Mouse (Mus musculus): ENCODE data around the gene Stat3.
A peak's percentile ranks its signal among the peaks of the same experiment; 100 is the strongest.

Gene Stat3

DNA sequence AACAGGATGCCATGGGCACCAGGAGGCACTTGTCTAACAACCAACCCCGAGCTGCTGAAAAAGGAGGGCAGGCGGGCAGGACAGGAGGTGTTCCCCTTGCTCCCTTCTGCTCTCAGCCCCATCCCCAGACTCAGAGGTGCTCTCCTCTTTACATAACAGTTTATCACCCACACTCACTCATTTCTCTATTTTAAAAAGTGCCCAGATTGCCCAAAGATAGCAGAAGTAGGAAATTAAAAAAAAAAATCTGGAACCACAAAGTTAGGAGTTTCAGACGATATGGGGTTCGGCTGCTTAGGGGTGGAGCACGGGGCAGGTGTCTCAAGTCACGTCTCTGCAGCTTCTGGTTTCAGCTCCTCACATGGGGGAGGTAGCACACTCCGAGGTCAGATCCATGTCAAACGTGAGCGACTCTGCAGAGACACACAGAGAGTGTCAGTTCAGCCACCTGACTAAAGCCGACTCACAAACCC lies 51.0 kb downstream of the Stat3 start:
- DNase-seq = no peak

GRCm38 (mm10) chr11:100887764-100888163 lies 51.6 kb downstream of the Stat3 start:
- DNase-seq = no peak

- no peak for DNase-seq
These were observed 52.1 kb downstream of the Stat3 start for GRCm38 (mm10) chr11:100887236-100887635.

- no peak for DNase-seq
These were observed 53.1 kb downstream of the Stat3 start for GRCm38 (mm10) chr11:100886188-100886740.

DNA sequence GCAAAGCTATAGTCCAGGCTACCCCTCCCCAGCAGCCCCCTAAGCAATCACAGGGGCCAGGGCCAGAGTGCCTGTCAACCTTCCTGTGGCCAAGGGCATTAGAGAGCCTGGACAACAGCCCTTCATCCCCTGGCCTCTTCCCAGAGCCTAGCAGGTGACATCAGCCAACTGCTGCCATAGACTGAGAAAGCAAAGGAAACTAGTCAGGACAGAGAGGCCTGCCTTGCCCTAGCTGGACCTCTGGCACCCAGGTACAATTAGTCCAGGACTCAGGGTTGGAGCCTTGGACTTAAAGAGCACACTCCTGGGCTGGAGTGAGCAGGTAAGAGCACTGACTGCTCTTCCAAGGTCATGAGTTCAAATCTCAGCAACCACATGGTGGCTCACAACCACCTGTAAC lies 53.9 kb downstream of the Stat3 start:
- DNase-seq = no peak

DNA sequence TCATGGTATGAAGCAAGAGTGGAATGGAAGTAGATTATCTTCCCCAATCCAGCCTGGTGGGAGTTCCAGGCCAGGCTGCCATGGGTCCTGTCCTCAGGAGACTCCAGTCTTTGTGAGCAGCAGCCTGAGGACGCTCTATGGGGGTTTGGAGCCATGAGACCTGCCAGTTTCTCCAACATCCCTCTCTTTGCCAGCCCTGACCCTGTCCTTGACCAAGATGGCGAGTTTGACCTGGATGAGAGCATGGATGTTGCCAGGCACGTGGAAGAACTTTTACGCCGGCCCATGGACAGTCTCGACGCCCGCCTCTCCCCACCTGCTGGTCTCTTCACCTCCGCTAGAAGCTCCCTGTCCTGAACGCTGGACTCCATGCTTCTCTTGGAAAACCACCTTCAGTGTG lies 55.7 kb downstream of the Stat3 start:
- DNase-seq = no peak

DNA sequence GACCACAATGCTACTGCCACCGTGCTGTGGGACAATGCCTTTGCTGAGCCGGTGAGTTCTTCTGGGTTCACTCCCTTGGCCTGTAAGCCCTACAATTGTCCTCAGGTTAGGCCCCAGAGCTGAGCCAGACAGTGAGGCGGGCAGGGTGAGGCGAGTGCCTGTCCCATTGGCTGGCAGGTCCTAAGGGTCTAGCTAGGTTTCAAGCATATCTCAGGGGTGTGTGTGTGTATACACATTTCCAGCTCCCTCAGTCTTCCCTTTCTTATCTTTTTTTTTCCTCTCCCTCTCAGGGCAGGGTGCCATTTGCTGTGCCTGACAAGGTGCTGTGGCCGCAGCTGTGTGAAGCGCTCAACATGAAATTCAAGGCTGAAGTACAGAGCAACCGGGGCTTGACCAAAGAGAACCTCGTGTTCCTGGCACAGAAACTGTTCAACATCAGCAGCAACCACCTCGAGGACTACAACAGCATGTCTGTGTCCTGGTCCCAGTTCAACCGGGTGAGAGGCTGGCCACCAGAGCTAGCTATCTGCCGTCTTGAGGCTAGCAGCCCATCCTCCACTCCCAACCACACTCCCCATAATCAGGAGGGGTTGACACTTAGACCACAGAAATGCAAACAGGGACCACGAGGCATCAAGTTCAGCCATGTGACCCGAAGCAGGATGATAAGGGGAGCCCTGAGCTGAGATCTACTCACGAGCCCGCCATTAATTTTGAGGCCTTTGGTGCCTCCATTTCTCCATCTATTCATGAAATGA lies 59.8 kb downstream of the Stat3 start:
- DNase-seq = no peak

- no peak for DNase-seq
These were observed 63.6 kb downstream of the Stat3 start for GRCm38 (mm10) chr11:100875761-100876160.

DNA sequence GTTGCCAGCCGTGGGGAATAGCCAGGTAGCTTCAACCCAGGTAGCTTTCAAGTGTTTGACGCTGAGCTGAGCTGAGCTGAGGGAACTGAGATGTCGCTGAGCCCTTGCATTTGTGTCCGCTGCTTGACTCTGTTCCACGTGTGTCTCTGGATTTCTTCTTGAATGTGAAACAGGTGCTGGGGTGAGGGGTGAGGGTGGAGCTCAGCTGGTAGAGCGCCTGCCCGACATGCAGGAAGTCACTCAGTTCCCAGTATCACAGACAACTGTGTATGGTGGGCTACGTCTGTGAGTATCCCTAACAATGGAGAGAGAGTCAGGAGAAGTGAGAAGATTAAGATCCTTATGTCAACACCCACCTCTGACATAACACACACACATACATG lies 68.4 kb downstream of the Stat3 start:
- DNase-seq = no peak

DNA sequence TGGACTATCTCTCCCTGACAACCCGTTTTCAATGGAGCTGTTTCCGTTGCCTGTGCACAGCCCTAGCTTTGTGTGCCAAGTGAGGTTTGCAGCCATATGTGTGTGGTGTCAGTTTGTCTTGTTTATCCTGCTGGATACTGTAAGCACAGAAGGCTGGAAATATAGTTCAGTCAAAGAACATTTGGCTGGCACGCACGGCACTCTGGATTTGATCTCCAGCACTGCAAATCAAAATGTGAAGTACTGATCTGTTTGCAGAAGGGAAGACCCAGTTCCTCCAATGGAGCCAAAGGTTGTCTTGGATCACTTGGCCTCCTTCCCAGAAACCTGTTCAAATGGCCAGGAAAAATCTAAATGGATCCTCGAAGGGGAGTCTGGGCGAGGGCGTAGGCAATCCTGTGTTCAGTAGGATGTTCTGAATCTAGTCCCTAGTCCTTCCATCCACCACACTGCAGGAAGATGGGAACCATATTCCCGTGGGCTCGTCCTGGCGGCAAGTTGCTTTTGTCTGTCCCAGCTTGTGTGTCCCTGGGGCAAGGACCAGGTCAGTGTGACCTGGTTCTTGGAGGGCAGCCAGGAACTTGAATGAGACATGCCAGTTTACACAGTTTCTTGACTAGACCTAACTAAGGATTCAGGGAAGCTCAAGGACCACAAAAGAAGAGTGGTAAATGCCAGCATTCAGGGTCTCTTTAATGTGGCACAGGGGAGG lies 68.9 kb downstream of the Stat3 start:
- DNase-seq = peak; percentile 49

DNA sequence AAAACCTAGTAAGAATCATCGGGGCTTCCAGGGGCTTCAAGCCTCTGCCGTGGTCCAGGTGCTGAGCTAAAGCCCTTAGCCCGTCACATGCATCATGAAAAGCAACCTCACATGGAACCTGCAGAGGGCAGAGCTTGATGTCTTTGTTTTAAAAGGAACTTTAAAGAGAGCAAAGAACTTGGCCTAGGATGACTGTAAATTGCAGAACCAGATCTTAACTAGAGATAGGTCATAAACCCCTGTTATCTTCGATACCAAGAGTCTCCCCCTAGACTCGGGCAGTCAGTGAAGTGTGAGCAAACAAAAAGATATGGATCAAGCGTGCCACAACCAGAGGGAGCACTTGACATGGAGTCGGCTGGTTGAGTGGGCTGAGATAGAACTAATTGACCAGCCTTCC lies 73.7 kb downstream of the Stat3 start:
- no peak for DNase-seq

DNA sequence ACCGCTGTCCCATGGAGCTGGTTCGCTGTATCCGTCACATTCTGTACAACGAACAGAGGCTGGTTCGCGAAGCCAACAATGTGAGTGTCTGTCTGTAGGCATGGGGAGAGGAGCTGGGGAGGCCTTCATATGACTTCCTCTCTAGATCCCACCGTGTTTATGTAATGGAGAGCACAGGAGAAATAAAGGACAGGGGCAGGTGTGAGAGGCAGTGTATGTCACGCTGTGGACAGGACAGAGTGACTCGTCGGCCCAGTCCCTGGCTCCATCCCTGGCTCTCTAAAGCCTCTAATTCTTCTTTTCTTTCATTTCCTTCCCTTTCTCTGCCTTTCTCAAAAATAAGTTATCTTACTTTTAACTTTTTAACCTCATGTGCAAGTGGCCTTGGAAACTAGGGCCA lies 76.2 kb downstream of the Stat3 start:
- no peak for DNase-seq

DNA sequence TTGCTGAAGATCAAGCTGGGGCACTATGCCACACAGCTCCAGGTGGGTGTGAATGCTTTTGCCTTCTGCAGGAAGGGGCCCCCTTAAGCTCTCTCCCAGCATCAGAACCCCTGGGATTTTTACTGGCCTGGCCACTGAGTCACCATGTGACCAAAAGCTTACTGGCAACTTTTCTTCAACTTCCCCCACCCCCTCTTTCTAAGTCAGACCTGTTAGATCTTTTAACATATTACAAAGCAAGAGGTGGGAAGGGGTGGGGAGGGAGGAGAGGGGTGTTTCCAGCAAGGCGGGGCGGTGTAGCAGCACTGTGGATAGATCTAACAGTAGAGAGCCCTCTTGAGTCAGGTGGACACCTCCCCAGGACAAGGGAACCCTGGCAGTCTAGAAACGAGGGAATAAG lies 77.5 kb downstream of the Stat3 start:
- DNase-seq = no peak

- DNase-seq = no peak
These were observed 78.0 kb downstream of the Stat3 start for GRCm38 (mm10) chr11:100861335-100861734.

DNA sequence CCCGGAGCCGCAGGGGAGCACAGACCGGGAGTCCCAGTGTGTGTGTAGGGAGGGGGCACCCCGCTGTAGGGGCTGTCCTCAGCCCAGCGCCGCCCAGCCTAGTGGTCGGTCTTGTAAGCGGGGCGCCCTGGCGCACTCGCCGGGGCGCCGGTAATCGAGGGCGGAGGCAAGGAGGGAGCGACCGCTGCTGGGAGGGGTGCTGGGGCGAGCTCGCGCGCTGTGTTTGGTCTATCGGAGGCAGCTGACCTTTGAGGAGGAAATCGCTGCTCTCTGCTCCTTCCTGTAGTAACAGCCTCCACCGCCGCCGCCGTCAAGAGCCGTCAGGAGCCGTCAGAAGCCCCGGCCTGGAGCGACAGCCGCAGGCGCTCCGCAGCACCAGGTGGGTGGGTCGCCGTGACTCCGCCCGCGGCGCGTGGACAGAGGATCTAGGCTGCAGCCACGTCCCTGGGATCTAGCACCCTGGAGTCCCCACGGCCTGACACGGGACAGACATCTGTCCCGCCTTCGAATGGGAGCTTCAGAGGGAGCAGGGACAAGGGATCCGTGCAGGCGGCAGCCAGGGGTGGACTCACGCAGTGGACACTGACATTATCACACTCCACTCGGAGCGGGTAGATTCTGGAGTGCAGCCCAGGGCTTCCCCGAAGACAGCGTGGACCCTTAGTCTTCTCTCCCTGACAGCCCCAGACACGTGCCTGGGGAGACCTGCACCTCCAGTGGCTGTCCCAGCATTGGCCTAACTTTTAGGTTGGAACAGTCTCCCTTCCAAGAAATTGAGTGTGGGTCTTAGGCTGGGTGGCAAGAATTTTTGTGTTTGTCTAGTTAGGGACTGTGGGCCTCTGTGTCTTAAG lies 78.9 kb downstream of the Stat3 start:
- DNase-seq = peak; percentile 94

- DNase-seq = no peak
These were observed 79.7 kb downstream of the Stat3 start for GRCm38 (mm10) chr11:100859579-100860075.

GRCm38 (mm10) chr11:100858935-100859578 lies 80.3 kb downstream of the Stat3 start, which contains the start of gene Stat5a:
Stat5a (plus strand) TSS chr11:100859351.
- peak; percentile 78 for DNase-seq

DNA sequence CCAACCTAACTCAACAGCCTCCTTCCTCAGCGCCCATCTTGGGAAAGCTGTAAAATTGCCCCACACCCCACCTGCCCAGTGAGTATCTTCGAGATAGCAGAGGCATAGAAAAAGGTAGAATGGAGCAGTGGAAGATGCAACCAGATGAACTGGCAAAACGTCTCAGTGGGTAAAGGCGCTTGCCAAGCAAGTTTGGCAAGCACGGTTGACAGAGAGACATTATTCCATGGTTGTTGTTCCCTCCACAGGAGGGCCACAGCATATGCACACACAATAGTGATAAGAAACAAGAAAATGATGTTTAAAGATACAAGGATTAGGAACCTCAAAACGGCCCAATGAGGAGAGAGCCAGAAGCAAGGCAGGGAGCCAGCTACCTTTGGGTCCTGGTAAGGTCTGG lies 81.4 kb downstream of the Stat3 start:
- no peak for DNase-seq

DNA sequence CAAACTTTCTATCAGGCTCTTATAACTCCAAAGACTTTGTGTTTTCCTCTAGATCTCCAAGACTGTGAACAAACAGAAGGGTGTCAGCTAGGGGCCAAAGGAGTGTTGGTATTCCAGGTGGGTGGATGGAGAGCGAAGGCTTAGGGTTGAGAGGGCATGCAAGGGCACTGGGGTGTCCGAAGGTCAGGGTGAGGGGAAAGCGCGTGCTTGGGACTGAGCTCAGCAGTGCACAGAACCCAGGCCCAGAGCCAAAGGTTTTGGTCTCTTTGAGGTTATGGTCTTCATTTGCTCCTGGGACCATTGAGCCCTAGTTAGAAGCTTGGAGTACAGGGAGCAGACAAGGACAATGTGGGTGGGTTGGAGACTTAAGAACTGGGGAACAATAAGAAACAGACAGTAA lies 84.2 kb downstream of the Stat3 start:
- DNase-seq = no peak

GRCm38 (mm10) chr11:100854268-100854667 lies 85.1 kb downstream of the Stat3 start:
- no peak for DNase-seq

DNA sequence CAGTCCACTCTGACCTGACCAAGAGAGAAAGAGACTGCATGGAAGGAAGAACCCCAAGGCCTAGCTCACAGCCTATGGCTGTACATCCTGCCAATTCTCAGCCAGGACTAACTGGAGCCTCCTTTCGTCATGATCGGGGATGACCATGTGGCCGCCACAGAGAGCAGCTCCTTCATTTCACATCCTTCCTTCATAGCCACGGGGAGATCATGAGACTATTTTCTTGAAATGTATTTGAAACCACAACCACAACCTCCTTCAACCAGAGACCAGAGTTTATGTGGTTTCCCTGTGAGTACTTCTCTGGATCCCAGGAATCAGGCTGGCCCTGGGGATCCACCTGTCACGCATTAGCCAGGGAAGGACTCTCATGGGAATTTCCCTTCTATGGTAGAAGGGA lies 86.3 kb downstream of the Stat3 start:
- no peak for DNase-seq

DNA sequence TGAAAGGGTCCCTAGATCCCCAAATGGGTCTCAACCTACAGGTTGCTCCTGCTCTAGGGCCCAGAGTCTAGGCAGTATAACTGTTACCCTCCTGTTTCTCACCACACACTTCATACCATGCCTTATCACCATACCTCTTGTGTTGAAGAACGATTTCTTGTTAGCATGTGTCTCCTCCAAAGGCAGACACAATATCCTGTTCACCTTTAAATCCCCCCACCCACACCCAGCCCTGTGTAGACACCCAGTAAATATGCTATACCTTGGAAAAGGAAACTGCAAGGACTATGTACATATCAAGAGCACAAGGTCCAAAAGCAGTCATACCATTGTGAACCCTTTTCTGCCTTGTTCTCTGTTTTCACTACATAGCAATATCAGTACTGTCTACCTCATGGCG lies 87.3 kb downstream of the Stat3 start:
- no peak for DNase-seq
